Mouse (Mus musculus) C2C12 (cell line): ENCODE results near the gene Olfr641. TPM values are rescaled to one million over a fixed set of nuclear protein-coding genes. Genes with fewer than 3 reads are reported as not detected.

Experiments
- H3K27me3 ChIP-seq: one replicate; pipeline ENCODE4 v1.6.1; 2011; ENCODE audit not compliant: control insufficient read depth, insufficient read depth, insufficient read length
- H3K36me3 ChIP-seq: one replicate; pipeline ENCODE4 v1.6.1; 2011; ENCODE audit not compliant: control insufficient read depth, insufficient read depth
- H3K4me3 ChIP-seq: one replicate; pipeline ENCODE4 v1.5.1; 2011; ENCODE audit warnings: mild to moderate bottlenecking, control low read depth; ENCODE audit not compliant: poor library complexity, insufficient read depth, severe bottlenecking
- H3K79me2 ChIP-seq: one replicate; pipeline ENCODE4 v1.6.1; 2011; ENCODE audit not compliant: control insufficient read depth, insufficient read depth
- H3K79me3 ChIP-seq: one replicate; pipeline ENCODE4 v1.6.1; 2011; ENCODE audit warnings: low read depth, control low read depth
- H3ac ChIP-seq: one replicate; pipeline ENCODE3; 2011; ENCODE audit warnings: low read depth; ENCODE audit not compliant: control insufficient read depth, insufficient read length
- CEBPB ChIP-seq: IDR thresholded peaks from one replicate; pipeline ENCODE4 v1.6.1; 2011; ENCODE audit warnings: low read depth, mild to moderate bottlenecking, control low read depth, moderate library complexity
- CTCF ChIP-seq: IDR thresholded peaks from one replicate; pipeline ENCODE4 v1.5.1; 2011; ENCODE audit not compliant: control insufficient read depth, insufficient read depth, insufficient read length
- FOSL1 ChIP-seq: IDR thresholded peaks from one replicate; pipeline ENCODE4 v1.8.0; 2011; ENCODE audit warnings: mild to moderate bottlenecking, low read length; ENCODE audit not compliant: poor library complexity, insufficient read depth, severe bottlenecking
- MAX ChIP-seq: IDR thresholded peaks from one replicate; pipeline ENCODE4 v1.6.1; 2011; ENCODE audit warnings: mild to moderate bottlenecking, control low read depth
- MYOD1 ChIP-seq: IDR thresholded peaks from one replicate; pipeline ENCODE4 v1.6.1; 2011; ENCODE audit warnings: low read depth; ENCODE audit not compliant: control insufficient read depth, insufficient read length
- MYOG ChIP-seq: IDR thresholded peaks from one replicate; pipeline ENCODE4 v1.6.1; 2011; ENCODE audit not compliant: control insufficient read depth, insufficient read length; ENCODE audit errors: extremely low read depth
- USF1 ChIP-seq: IDR thresholded peaks from one replicate; pipeline ENCODE4 v1.6.1; 2011; ENCODE audit warnings: low read depth, mild to moderate bottlenecking, control low read depth, moderate library complexity
- polyA plus RNA-seq: library from polyadenylated mRNA; unstranded; fragments of >200 nt; fragmentation: generic; extraction: Trizol; gene quantifications from one replicate; pipeline ENCODE4 v1.2.1, GENCODE M21; 2012; ENCODE audit warnings: missing spikeins

The Olfr641 gene
- polyA plus RNA-seq, 1 experiment: not detected

- Histone ChIP-seq H3K36me3 (no peaks in the 10 kb centered on the region), H3K79me3 (no peaks in the 10 kb centered on the region), H3K79me2 (no peaks in the 10 kb centered on the region), H3K27me3 (no peaks in the 10 kb centered on the region), H3K4me3 (no peak within 1 kb of the TSS), H3ac (no peak within 1 kb of the TSS)
- no peak for TF ChIP-seq CTCF
- no peak for TF ChIP-seq MYOD1
- no peak for TF ChIP-seq MYOG
- TF ChIP-seq FOSL1: no peak
- no peak for TF ChIP-seq MAX
- no peak for TF ChIP-seq CEBPB
- no peak for TF ChIP-seq USF1
Observed at GRCm38 (mm10) chr7:104071769-104072168, 36.5 kb downstream of the Olfr641 start, which contains the start of gene Olfr644. TSS of gene Olfr644 (minus strand) at chr7:104071869.

GRCm38 (mm10) chr7:104085365-104085764 is 50.1 kb downstream of the Olfr641 start, which contains the start of gene Olfr645:
TSS of gene Olfr645 (minus strand) at chr7:104085465.
- Histone ChIP-seq H3K79me3 (no peaks in the 10 kb centered on the region), H3K27me3 (no peaks in the 10 kb centered on the region), H3K4me3 (no peak within 1 kb of the TSS), H3K79me2 (no peaks in the 10 kb centered on the region), H3ac (no peak within 1 kb of the TSS), H3K36me3 (no peaks in the 10 kb centered on the region)
- no peak for TF ChIP-seq USF1
- no peak for TF ChIP-seq MYOD1
- no peak for TF ChIP-seq CEBPB
- TF ChIP-seq FOSL1: no peak
- TF ChIP-seq CTCF: no peak
- no peak for TF ChIP-seq MYOG
- TF ChIP-seq MAX: no peak

Other genes with a start within 250 kb of the Olfr641 start
- not detected for gene Olfr67, start 243.6 kb upstream of the Olfr641 start, polyA plus RNA-seq
- gene Hbb-bt, start 221.4 kb upstream of the Olfr641 start, polyA plus RNA-seq: not detected
- gene Hbb-bs, start 207.3 kb upstream of the Olfr641 start, polyA plus RNA-seq: not detected
- not detected for gene Hbb-bh2, start 194.9 kb upstream of the Olfr641 start, polyA plus RNA-seq
- gene Hbb-bh1, start 192.3 kb upstream of the Olfr641 start, polyA plus RNA-seq: not detected
- gene Hbb-y, start 182.2 kb upstream of the Olfr641 start, polyA plus RNA-seq: not detected
- not detected for gene Olfr66, start 149.2 kb upstream of the Olfr641 start, polyA plus RNA-seq
- gene Olfr64, start 141.0 kb upstream of the Olfr641 start, polyA plus RNA-seq: not detected
- gene Olfr65, start 132.0 kb upstream of the Olfr641 start, polyA plus RNA-seq: not detected
- not detected for gene Olfr631, start 106.6 kb upstream of the Olfr641 start, polyA plus RNA-seq
- gene Olfr632, start 101.1 kb upstream of the Olfr641 start, polyA plus RNA-seq: not detected
- not detected for gene Olfr633, start 91.0 kb upstream of the Olfr641 start, polyA plus RNA-seq
- gene Olfr635, start 64.3 kb upstream of the Olfr641 start, polyA plus RNA-seq: not detected
- not detected for gene Olfr638, start 36.7 kb upstream of the Olfr641 start, polyA plus RNA-seq
- not detected for gene Olfr639, start 18.1 kb upstream of the Olfr641 start, polyA plus RNA-seq
- gene Olfr640, start 9.9 kb upstream of the Olfr641 start, polyA plus RNA-seq: not detected
- not detected for gene Olfr642, start 17.2 kb downstream of the Olfr641 start, polyA plus RNA-seq
- not detected for gene 4930516K23Rik, start 26.0 kb downstream of the Olfr641 start, polyA plus RNA-seq
- gene Olfr644, start 36.4 kb downstream of the Olfr641 start, polyA plus RNA-seq: not detected
- not detected for gene Olfr645, start 50.0 kb downstream of the Olfr641 start, polyA plus RNA-seq
- gene Olfr646, start 69.4 kb downstream of the Olfr641 start, polyA plus RNA-seq: not detected
- gene Ubqln5, start 94.4 kb downstream of the Olfr641 start, polyA plus RNA-seq: not detected
- not detected for gene Olfr643, start 102.0 kb downstream of the Olfr641 start, polyA plus RNA-seq
- not detected for gene Ubqln3, start 107.8 kb downstream of the Olfr641 start, polyA plus RNA-seq
- not detected for gene Ubqlnl, start 115.1 kb downstream of the Olfr641 start, polyA plus RNA-seq
- not detected for gene Olfm5, start 129.4 kb downstream of the Olfr641 start, polyA plus RNA-seq
- not detected for gene Olfr648, start 147.9 kb downstream of the Olfr641 start, polyA plus RNA-seq
- not detected for gene Olfr649, start 160.5 kb downstream of the Olfr641 start, polyA plus RNA-seq
- 0.05 TPM for gene Trim6, start 183.3 kb downstream of the Olfr641 start, polyA plus RNA-seq
- not detected for gene Trim34a, start 209.0 kb downstream of the Olfr641 start, polyA plus RNA-seq